Mouse (Mus musculus) granulocyte monocyte progenitor cell, adult 5-6 weeks (primary cell): ENCODE data around the gene Tcte1. TPM values are rescaled to one million over a fixed set of nuclear protein-coding genes. Genes with fewer than 3 reads are reported as not detected.

Source experiments
- ATAC-seq: replicated peaks from 2 replicates; pipeline ENCODE4 v1.8.0; 2016; ENCODE audit warnings: mild to moderate bottlenecking, moderate TSS enrichment, inconsistent platforms; ENCODE audit not compliant: poor library complexity, severe bottlenecking
- total RNA-seq, 2 experiments: library from RNA; stranded (forward) in 1 of 2; stranded (reverse) in 1 of 2; fragments of 200-712, 200-1000 nt in 1 of 2; fragments of >200 nt in 1 of 2; fragmentation: Nextera tagmentation in 1 of 2; gene quantifications; 2 replicates each; pipeline ENCODE4 v1.2.3; 2014 to 2017

Tcte1 gene
- total RNA-seq (2014; fragmentation: Nextera tagmentation) (not detected in 2 replicates), total RNA-seq (2017) (not detected in 2 replicates)

GRCm38 (mm10) chr17:45523263-45523662 is at the start of gene Tcte1:
TSS of gene Tcte1 (plus strand) at chr17:45523434.
- no peak; the same call in 1 of the 2 replicates for ATAC-seq

GRCm38 (mm10) chr17:45473667-45474066 is 49.6 kb upstream of the Tcte1 start:
- no peak for ATAC-seq

- ATAC-seq: no peak
These were observed 49.1 kb upstream of the Tcte1 start for GRCm38 (mm10) chr17:45474146-45474545.

- ATAC-seq: peak; percentile 77
These were observed 48.4 kb upstream of the Tcte1 start, which contains the start of gene Spats1 for GRCm38 (mm10) chr17:45474669-45475465. TSS of gene Spats1 (minus strand) at chr17:45475415.

- peak; percentile 76 for ATAC-seq
These were observed 44.9 kb upstream of the Tcte1 start for GRCm38 (mm10) chr17:45478234-45478825.

GRCm38 (mm10) chr17:45480429-45480828 is 42.8 kb upstream of the Tcte1 start:
- no peak for ATAC-seq

- no peak for ATAC-seq
These were observed 37.7 kb upstream of the Tcte1 start for GRCm38 (mm10) chr17:45485581-45485980.

- no peak for ATAC-seq
These were observed 36.0 kb upstream of the Tcte1 start for GRCm38 (mm10) chr17:45487216-45487615.

GRCm38 (mm10) chr17:45488321-45489254 is 34.6 kb upstream of the Tcte1 start:
- ATAC-seq: no peak

GRCm38 (mm10) chr17:45489736-45490135 is 33.5 kb upstream of the Tcte1 start:
- no peak for ATAC-seq

GRCm38 (mm10) chr17:45490532-45491154 is 32.6 kb upstream of the Tcte1 start:
- no peak for ATAC-seq

GRCm38 (mm10) chr17:45495398-45495797 is 27.8 kb upstream of the Tcte1 start:
- no peak for ATAC-seq

GRCm38 (mm10) chr17:45498397-45498796 is 24.8 kb upstream of the Tcte1 start:
- no peak for ATAC-seq

- ATAC-seq: no peak
These were observed 23.7 kb upstream of the Tcte1 start for GRCm38 (mm10) chr17:45499516-45499915.

- no peak for ATAC-seq
These were observed 22.3 kb upstream of the Tcte1 start for GRCm38 (mm10) chr17:45500981-45501380.

- ATAC-seq: no peak
These were observed 20.9 kb upstream of the Tcte1 start for GRCm38 (mm10) chr17:45502324-45502723.

GRCm38 (mm10) chr17:45503301-45503973 is 19.8 kb upstream of the Tcte1 start:
- ATAC-seq: peak; percentile 47

- ATAC-seq: no peak
These were observed 17.2 kb upstream of the Tcte1 start for GRCm38 (mm10) chr17:45505941-45506465.

GRCm38 (mm10) chr17:45506700-45507189 is 16.5 kb upstream of the Tcte1 start, which contains the start of gene Aars2:
TSS of gene Aars2 (plus strand) at chr17:45506841.
- peak; percentile 92 for ATAC-seq
